Mouse (Mus musculus) lung, adult 2 months (tissue): ENCODE results near the gene Stoml2.

ENCODE experiments used
- CTCF ChIP-seq: fragments of 200-500 bp; IDR thresholded peaks from 2 replicates; pipeline ENCODE4 v1.5.1; 2011; ENCODE audit warnings: mild to moderate bottlenecking, low read length, control low read depth; ENCODE audit not compliant: insufficient read depth
- POLR2A ChIP-seq: fragments of 200-500 bp; IDR thresholded peaks from 2 replicates; pipeline ENCODE4 v1.6.1; 2011; ENCODE audit warnings: low read depth, mild to moderate bottlenecking, control low read depth, low read length, borderline replicate concordance; ENCODE audit errors: extremely low read depth

- TF ChIP-seq CTCF (no peak), POLR2A (peak; percentile 52; the same call in 1 of the 2 replicates)
Observed at GRCm38 (mm10) chr4:42999451-43000140, 31.9 kb downstream of the Stoml2 start.
